Mouse (Mus musculus) lung, embryonic 16.5 days (tissue): ENCODE measurements around the gene Nup153. TPM values are rescaled to one million over a fixed set of nuclear protein-coding genes. Genes with fewer than 3 reads are reported as not detected.

Source experiments
- ATAC-seq: fragments of 200-750 bp; cut with Nextera tagmentation; 2 replicates; pipeline ENCODE4 v1.8.0; 2017; ENCODE audit warnings: low read depth, mild to moderate bottlenecking, moderate library complexity
- H3K27ac ChIP-seq: fragments of 300-500 bp; sonication (generic); 2 replicates; pipeline ENCODE4 v1.5.1; 2014; ENCODE audit warnings: mild to moderate bottlenecking, control low read depth, low read length
- H3K27me3 ChIP-seq: fragments of 300-500 bp; sonication (generic); 2 replicates; pipeline ENCODE4 v1.6.1; 2014; ENCODE audit warnings: low read depth, low read length, mixed read lengths; ENCODE audit not compliant: control insufficient read depth, insufficient read depth
- H3K36me3 ChIP-seq: fragments of 300-500 bp; sonication (generic); 2 replicates; pipeline ENCODE4 v1.6.1; 2014; ENCODE audit warnings: low read length; ENCODE audit not compliant: control insufficient read depth, insufficient read depth
- H3K4me1 ChIP-seq: fragments of 300-500 bp; sonication (generic); replicated peaks from 2 replicates; pipeline ENCODE4 v1.6.1; 2014; ENCODE audit warnings: low read length, mixed read lengths; ENCODE audit not compliant: control insufficient read depth, insufficient read depth
- H3K4me2 ChIP-seq: fragments of 300-500 bp; sonication (generic); 2 replicates; pipeline ENCODE4 v1.6.1; 2014; ENCODE audit warnings: low read depth, low read length, control low read depth
- H3K4me3 ChIP-seq: fragments of 300-500 bp; sonication (generic); 2 replicates; pipeline ENCODE4 v1.5.1; 2014; ENCODE audit warnings: mild to moderate bottlenecking, low read length, control low read depth
- H3K9ac ChIP-seq: fragments of 300-500 bp; sonication (generic); 2 replicates; pipeline ENCODE4 v1.6.1; 2014; ENCODE audit warnings: low read length, control low read depth
- H3K9me3 ChIP-seq: fragments of 300-500 bp; sonication (generic); 2 replicates; pipeline ENCODE4 v1.6.1; 2016; ENCODE audit warnings: low read length; ENCODE audit not compliant: control insufficient read depth
- WGBS: fragments of 180-500 bp; shearing (Covaris S2); extraction: QIAGEN DNeasy Blood & Tissue Kit; methylation state at CpG from one replicate; pipeline ENCODE4 v1.1.7; 2014; 5-methylcytosine and 5-hydroxymethylcytosine counted together
- polyA plus RNA-seq: library from polyadenylated mRNA; unstranded; fragments of >200 nt; fragmentation: Nextera tagmentation; extraction: Ambion mirVana; gene quantifications from 2 replicates; pipeline ENCODE4 v1.2.1, GENCODE M21; 2015

Nup153 gene
- polyA plus RNA-seq, 1 experiment from 2014 or later = 20.6 TPM

- Histone ChIP-seq H3K27me3 (no peaks in the 10 kb centered on the region), H3K9me3 (no peaks in the 10 kb centered on the region), H3K4me2 (no peak overlapping the region), H3K4me1 (no peaks in the 10 kb centered on the region), H3K4me3 (no peak overlapping the region), H3K9ac (no peak overlapping the region), H3K27ac (no peak overlapping the region), H3K36me3 (peaks cover 30% of the 10 kb centered on the region)
- ATAC-seq = no peak
- 96% methylated on average over 13 of the region's 13 CpGs for WGBS
Measured at GRCm38 (mm10) chr13:46758627-46759026, 30.9 kb upstream of the Nup153 start.

- WGBS = 83% methylated on average over 7 of the region's 7 CpGs
- Histone ChIP-seq H3K27ac (no peak overlapping the region), H3K4me1 (peaks cover 4% of the 10 kb centered on the region), H3K9ac (no peak overlapping the region), H3K36me3 (peaks cover 28% of the 10 kb centered on the region), H3K27me3 (no peaks in the 10 kb centered on the region), H3K9me3 (no peaks in the 10 kb centered on the region), H3K4me2 (no peak overlapping the region), H3K4me3 (no peak overlapping the region)
- ATAC-seq = no peak
Measured at GRCm38 (mm10) chr13:46757946-46758345, 30.2 kb upstream of the Nup153 start.

- H3K27me3 ChIP-seq = no peaks in the 10 kb centered on the region
- no peak overlapping the region for H3K4me3 ChIP-seq
- ATAC-seq = peak; percentile 79
- WGBS = 49% methylated on average over 5 of the region's 5 CpGs
- peaks cover 11% of the 10 kb centered on the region for H3K4me1 ChIP-seq
- no peaks in the 10 kb centered on the region for H3K9me3 ChIP-seq
- peak overlapping the region; percentile 73 for H3K27ac ChIP-seq
- H3K4me2 ChIP-seq = no peak overlapping the region
- peaks cover 21% of the 10 kb centered on the region for H3K36me3 ChIP-seq
- H3K9ac ChIP-seq = no peak overlapping the region
Measured at GRCm38 (mm10) chr13:46753294-46753693, 25.6 kb upstream of the Nup153 start.

GRCm38 (mm10) chr13:46752566-46753229 lies 25.0 kb upstream of the Nup153 start:
- 54% methylated on average over 13 of the region's 13 CpGs for WGBS
- peaks cover 11% of the 10 kb centered on the region for H3K4me1 ChIP-seq
- ATAC-seq = peak; percentile 67
- no peaks in the 10 kb centered on the region for H3K27me3 ChIP-seq
- H3K27ac ChIP-seq = peak overlapping the region; percentile 73
- no peaks in the 10 kb centered on the region for H3K9me3 ChIP-seq
- no peak overlapping the region for H3K4me3 ChIP-seq
- no peak overlapping the region for H3K4me2 ChIP-seq
- H3K9ac ChIP-seq = no peak overlapping the region
- H3K36me3 ChIP-seq = peaks cover 19% of the 10 kb centered on the region

DNA sequence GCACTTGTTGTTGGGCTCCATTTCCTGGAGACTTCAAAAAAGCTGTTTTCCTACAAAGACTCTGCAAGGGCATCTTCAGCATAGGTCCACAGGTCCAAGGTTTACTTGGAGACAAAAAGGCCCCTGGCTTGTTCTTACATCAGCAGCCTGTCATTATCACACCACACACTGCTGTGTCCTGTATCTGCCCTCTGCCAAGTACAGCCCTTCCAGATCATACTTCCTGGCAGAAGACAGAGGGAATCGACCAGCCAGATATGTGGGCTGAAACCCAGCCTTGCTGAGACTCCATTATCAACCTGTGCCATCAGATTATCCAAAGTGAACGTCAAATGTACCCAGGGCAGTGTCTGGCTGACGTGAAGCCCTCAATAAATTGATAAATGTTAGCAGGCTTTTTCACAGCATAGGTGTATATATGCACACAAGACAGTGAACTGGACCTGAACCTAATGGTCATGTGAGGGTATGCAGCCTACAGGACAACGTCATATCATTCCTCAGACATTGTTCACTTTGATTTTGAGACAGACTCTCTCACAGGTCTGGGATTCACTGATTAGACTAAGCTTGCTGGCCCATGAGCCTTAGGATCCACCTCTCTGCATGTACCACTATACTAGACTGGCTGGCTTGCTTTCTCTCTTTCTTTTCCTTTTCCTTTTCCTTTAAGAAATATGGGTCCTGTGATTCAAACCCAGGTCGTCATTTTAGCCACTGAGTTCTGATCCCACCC lies 20.6 kb upstream of the Nup153 start:
- Histone ChIP-seq H3K4me1 (peaks cover 10% of the 10 kb centered on the region), H3K4me2 (no peak overlapping the region), H3K9ac (no peak overlapping the region), H3K9me3 (no peaks in the 10 kb centered on the region), H3K36me3 (peaks cover 16% of the 10 kb centered on the region), H3K4me3 (no peak overlapping the region), H3K27ac (no peak overlapping the region), H3K27me3 (no peaks in the 10 kb centered on the region)
- WGBS = 66% methylated on average over 5 of the region's 5 CpGs
- no peak for ATAC-seq

DNA sequence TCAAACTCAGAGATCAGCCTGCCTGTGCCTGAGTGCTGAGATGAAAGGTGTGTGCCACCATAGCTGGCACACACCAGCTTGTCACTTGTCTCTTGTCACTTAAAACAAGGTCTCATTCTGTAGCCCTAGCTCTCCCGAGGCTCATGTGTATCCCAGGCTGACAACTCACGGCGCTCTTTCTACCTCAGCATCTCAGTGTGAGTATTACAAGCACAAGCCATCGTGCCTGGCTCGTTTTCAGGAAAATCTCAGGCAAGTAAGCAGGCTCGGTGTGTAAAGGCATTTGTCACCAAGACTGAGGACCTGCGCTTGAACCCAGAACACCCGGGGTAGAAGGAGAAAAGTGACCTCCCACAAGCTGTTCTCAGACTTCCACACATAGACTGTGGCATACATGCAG lies 16.1 kb upstream of the Nup153 start:
- H3K4me3 ChIP-seq = no peak overlapping the region
- 76% methylated on average over 8 of the region's 8 CpGs for WGBS
- ATAC-seq = no peak
- no peak overlapping the region for H3K9ac ChIP-seq
- no peak overlapping the region for H3K4me2 ChIP-seq
- H3K36me3 ChIP-seq = no peaks in the 10 kb centered on the region
- H3K9me3 ChIP-seq = no peaks in the 10 kb centered on the region
- no peak overlapping the region for H3K27ac ChIP-seq
- H3K4me1 ChIP-seq = no peaks in the 10 kb centered on the region
- H3K27me3 ChIP-seq = no peaks in the 10 kb centered on the region

DNA sequence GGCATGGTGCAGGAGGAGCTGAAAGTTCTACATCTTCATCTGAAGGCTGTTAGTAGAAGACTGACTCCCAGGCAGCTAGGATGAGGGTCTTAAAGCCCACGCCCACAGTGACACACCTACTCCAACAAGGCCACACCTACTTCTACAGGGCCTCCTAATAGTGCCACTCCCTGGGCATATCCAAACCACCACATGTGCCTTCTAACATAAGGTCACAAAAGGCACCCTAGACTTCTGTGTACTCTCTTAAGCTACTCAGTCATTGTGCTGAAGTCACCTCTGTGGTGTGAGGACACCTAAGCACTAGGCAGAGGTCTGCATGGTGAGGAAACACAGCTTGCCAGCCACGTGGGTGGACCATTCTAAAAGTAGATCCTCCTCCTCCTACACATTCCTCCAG lies 14.6 kb upstream of the Nup153 start:
- Histone ChIP-seq H3K27me3 (no peaks in the 10 kb centered on the region), H3K4me3 (no peak overlapping the region), H3K27ac (no peak overlapping the region), H3K4me1 (no peaks in the 10 kb centered on the region), H3K4me2 (no peak overlapping the region), H3K9ac (no peak overlapping the region), H3K36me3 (no peaks in the 10 kb centered on the region), H3K9me3 (no peaks in the 10 kb centered on the region)
- no peak for ATAC-seq
- 62% methylated on average over 2 of the region's 2 CpGs for WGBS

DNA sequence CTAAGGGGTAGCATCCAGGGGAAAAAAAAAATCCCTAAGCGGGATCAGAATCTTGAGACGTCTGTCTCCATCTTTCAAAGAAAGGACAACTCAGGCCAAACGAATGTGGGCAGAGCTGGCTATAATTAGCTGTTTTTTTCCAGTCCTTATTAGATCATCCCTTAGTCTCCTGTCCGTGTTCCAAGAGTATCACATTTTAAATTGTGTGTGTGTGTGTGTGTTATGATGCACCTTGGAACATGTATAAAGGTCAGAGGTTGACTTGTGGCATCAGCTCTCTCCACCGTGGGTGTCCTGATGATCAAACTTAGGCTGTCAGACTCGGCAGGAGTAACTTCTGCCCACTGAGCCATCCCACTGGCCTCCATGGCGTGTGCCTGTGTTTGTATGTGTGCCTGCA lies 11.7 kb upstream of the Nup153 start:
- H3K4me3 ChIP-seq = no peak overlapping the region
- no peaks in the 10 kb centered on the region for H3K9me3 ChIP-seq
- WGBS = 68% methylated on average over 7 of the region's 7 CpGs
- no peak overlapping the region for H3K4me2 ChIP-seq
- no peak for ATAC-seq
- H3K4me1 ChIP-seq = peaks cover 5% of the 10 kb centered on the region; the same call in 1 of the 2 replicates
- no peak overlapping the region for H3K9ac ChIP-seq
- no peaks in the 10 kb centered on the region for H3K36me3 ChIP-seq
- no peak overlapping the region for H3K27ac ChIP-seq
- H3K27me3 ChIP-seq = no peaks in the 10 kb centered on the region

GRCm38 (mm10) chr13:46737482-46737881 lies 9.7 kb upstream of the Nup153 start:
- Histone ChIP-seq H3K9me3 (no peaks in the 10 kb centered on the region), H3K4me1 (peaks cover 5% of the 10 kb centered on the region; the same call in 1 of the 2 replicates), H3K9ac (no peak overlapping the region), H3K4me2 (no peak overlapping the region), H3K4me3 (no peak overlapping the region), H3K36me3 (no peaks in the 10 kb centered on the region), H3K27ac (no peak overlapping the region), H3K27me3 (no peaks in the 10 kb centered on the region)
- ATAC-seq = no peak
- WGBS = 65% methylated on average over 4 of the region's 4 CpGs
